Mouse (Mus musculus): ENCODE results near the gene 2610528J11Rik. TPM values are rescaled to one million over a fixed set of nuclear protein-coding genes. Genes with fewer than 3 reads are reported as not detected.

The 2610528J11Rik gene
- total RNA-seq (2014; rRNA removed; ENCODE audit: low replicate concordance) = not detected in 2 replicates
- 0.12 TPM in 1 of 2 replicates, not detected in the other for polyA plus RNA-seq (2015; fragmentation: Nextera tagmentation; extraction: Ambion mirVana)

GRCm38 (mm10) chr4:118526408-118527334, at the start of gene 2610528J11Rik:
Gene 2610528J11Rik (plus strand): TSS chr4:118526999.
- Histone ChIP-seq H3K36me3 (replicated peaks; ENCODE audit: control insufficient read depth, insufficient read depth, low read length) (no peaks in the 10 kb centered on the region), H3K27ac (ENCODE audit: low read depth) (no peak within 1 kb of the TSS), H3K9ac (replicated peaks; ENCODE audit: low read depth, low read length) (no peak within 1 kb of the TSS), H3K4me2 (ENCODE audit: low read depth, low read length) (no peak within 1 kb of the TSS), H3K4me1 (ENCODE audit: control insufficient read depth, insufficient read depth) (no peaks in the 10 kb centered on the region), H3K4me3 (ENCODE audit: low read depth, low read length) (no peak within 1 kb of the TSS), H3K9me3 (replicated peaks; ENCODE audit: control insufficient read depth, low read length) (no peaks in the 10 kb centered on the region), H3K27me3 (ENCODE audit: control insufficient read depth, insufficient read depth, low read length) (no peaks in the 10 kb centered on the region)
- no peak for TF ChIP-seq EP300 (IDR thresholded peaks at IDR 0.05; ENCODE audit: low read depth)
- TF ChIP-seq CTCF (IDR thresholded peaks at IDR 0.05; ENCODE audit: low read depth) = no peak
- ATAC-seq (ENCODE audit: insufficient read depth, low read depth) (no peak), DNase-seq (ENCODE audit: low spot score) (no peak)
- WGBS = 31% methylated on average over 17 of the region's 17 CpGs

- H3K9me3 ChIP-seq (replicated peaks; ENCODE audit: control insufficient read depth, low read length) = no peaks in the 10 kb centered on the region
- no peak within 1 kb of the TSS for H3K9ac ChIP-seq (replicated peaks; ENCODE audit: low read depth, low read length)
- peak; percentile 94 for ATAC-seq (ENCODE audit: insufficient read depth, low read depth)
- H3K4me3 ChIP-seq (ENCODE audit: low read depth, low read length) = peak within 1 kb of the TSS; percentile 43
- DNase-seq (ENCODE audit: low spot score) = peak; percentile 85
- H3K4me2 ChIP-seq (ENCODE audit: low read depth, low read length) = peak within 1 kb of the TSS; percentile 55
- 56% methylated on average over 8 of the region's 8 CpGs for WGBS
- H3K27ac ChIP-seq (ENCODE audit: low read depth) = peak within 1 kb of the TSS; percentile 67
- H3K27me3 ChIP-seq (ENCODE audit: control insufficient read depth, insufficient read depth, low read length) = no peaks in the 10 kb centered on the region
- peak; percentile 88 for TF ChIP-seq EP300 (IDR thresholded peaks at IDR 0.05; ENCODE audit: low read depth)
- TF ChIP-seq CTCF (IDR thresholded peaks at IDR 0.05; ENCODE audit: low read depth) = no peak
- H3K4me1 ChIP-seq (ENCODE audit: control insufficient read depth, insufficient read depth) = no peaks in the 10 kb centered on the region
- H3K36me3 ChIP-seq (replicated peaks; ENCODE audit: control insufficient read depth, insufficient read depth, low read length) = no peaks in the 10 kb centered on the region
These were observed 37.1 kb upstream of the 2610528J11Rik start, which contains the start of gene Tie1 for GRCm38 (mm10) chr4:118489717-118490132. Gene Tie1 (minus strand): TSS chr4:118490061.

GRCm38 (mm10) chr4:118490461-118490860, 36.3 kb upstream of the 2610528J11Rik start:
- no peaks in the 10 kb centered on the region for H3K36me3 ChIP-seq (replicated peaks; ENCODE audit: control insufficient read depth, insufficient read depth, low read length)
- WGBS = 71% methylated on average over 10 of the region's 10 CpGs
- H3K4me2 ChIP-seq (ENCODE audit: low read depth, low read length) = no peak overlapping the region
- no peaks in the 10 kb centered on the region for H3K27me3 ChIP-seq (ENCODE audit: control insufficient read depth, insufficient read depth, low read length)
- DNase-seq (ENCODE audit: low spot score) (no peak), ATAC-seq (ENCODE audit: insufficient read depth, low read depth) (no peak)
- H3K4me1 ChIP-seq (ENCODE audit: control insufficient read depth, insufficient read depth) = no peaks in the 10 kb centered on the region
- H3K9me3 ChIP-seq (replicated peaks; ENCODE audit: control insufficient read depth, low read length) = no peaks in the 10 kb centered on the region
- no peak overlapping the region for H3K4me3 ChIP-seq (ENCODE audit: low read depth, low read length)
- 0 out of 2 replicates have a peak overlapping the region, but pooled peaks have one; percentile 39 for H3K27ac ChIP-seq (ENCODE audit: low read depth)
- TF ChIP-seq EP300 (IDR thresholded peaks at IDR 0.05; ENCODE audit: low read depth) (no peak), CTCF (IDR thresholded peaks at IDR 0.05; ENCODE audit: low read depth) (no peak)
- no peak overlapping the region for H3K9ac ChIP-seq (replicated peaks; ENCODE audit: low read depth, low read length)

- Histone ChIP-seq H3K9me3 (replicated peaks; ENCODE audit: control insufficient read depth, low read length) (no peaks in the 10 kb centered on the region), H3K9ac (replicated peaks; ENCODE audit: low read depth, low read length) (no peak overlapping the region), H3K4me2 (ENCODE audit: low read depth, low read length) (no peak overlapping the region), H3K4me1 (ENCODE audit: control insufficient read depth, insufficient read depth) (no peaks in the 10 kb centered on the region), H3K27me3 (ENCODE audit: control insufficient read depth, insufficient read depth, low read length) (no peaks in the 10 kb centered on the region), H3K27ac (ENCODE audit: low read depth) (no peak overlapping the region), H3K36me3 (replicated peaks; ENCODE audit: control insufficient read depth, insufficient read depth, low read length) (no peaks in the 10 kb centered on the region), H3K4me3 (ENCODE audit: low read depth, low read length) (no peak overlapping the region)
- ATAC-seq (ENCODE audit: insufficient read depth, low read depth) = peak; percentile 49; the same call in 1 of the 2 replicates
- TF ChIP-seq EP300 (IDR thresholded peaks at IDR 0.05; ENCODE audit: low read depth) (peak; percentile 24; the same call in 1 of the 2 replicates), CTCF (IDR thresholded peaks at IDR 0.05; ENCODE audit: low read depth) (no peak)
- whole genome bisulfite sequencing = 53% methylated on average over 6 of the region's 6 CpGs
- DNase-seq (ENCODE audit: low spot score) = no peak
These were observed 26.6 kb upstream of the 2610528J11Rik start for GRCm38 (mm10) chr4:118500171-118500724.

DNA sequence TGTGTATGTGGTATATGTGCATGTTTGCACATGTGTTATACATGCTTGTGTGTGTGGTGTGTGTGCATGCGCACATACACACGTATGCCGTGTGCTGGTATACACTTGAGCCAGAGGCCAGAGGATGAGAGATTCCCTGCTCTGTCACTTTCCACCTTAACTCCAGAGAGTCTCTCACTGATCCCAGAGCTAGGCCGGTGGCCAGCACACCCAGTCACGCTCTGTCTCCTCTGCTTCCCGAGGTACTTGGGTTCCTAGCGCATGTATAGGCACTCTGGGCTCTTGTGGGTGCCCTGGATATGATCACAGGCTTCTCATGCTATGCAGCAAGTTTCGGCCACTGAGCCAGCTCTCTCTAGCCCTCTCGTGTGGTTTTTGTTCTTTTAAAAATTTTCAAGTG, 26.0 kb upstream of the 2610528J11Rik start:
- Histone ChIP-seq H3K9ac (replicated peaks; ENCODE audit: low read depth, low read length) (no peak overlapping the region), H3K4me1 (ENCODE audit: control insufficient read depth, insufficient read depth) (no peaks in the 10 kb centered on the region), H3K9me3 (replicated peaks; ENCODE audit: control insufficient read depth, low read length) (no peaks in the 10 kb centered on the region), H3K27ac (ENCODE audit: low read depth) (peak overlapping the region; percentile 46; the same call in 1 of the 2 replicates), H3K4me3 (ENCODE audit: low read depth, low read length) (no peak overlapping the region), H3K4me2 (ENCODE audit: low read depth, low read length) (no peak overlapping the region), H3K27me3 (ENCODE audit: control insufficient read depth, insufficient read depth, low read length) (no peaks in the 10 kb centered on the region), H3K36me3 (replicated peaks; ENCODE audit: control insufficient read depth, insufficient read depth, low read length) (no peaks in the 10 kb centered on the region)
- ATAC-seq (ENCODE audit: insufficient read depth, low read depth) (no peak), DNase-seq (ENCODE audit: low spot score) (no peak)
- WGBS = 74% methylated on average over 9 of the region's 9 CpGs
- TF ChIP-seq EP300 (IDR thresholded peaks at IDR 0.05; ENCODE audit: low read depth) = no peak
- no peak for TF ChIP-seq CTCF (IDR thresholded peaks at IDR 0.05; ENCODE audit: low read depth)

All from heart, postnatal 0 days (tissue).